Mouse (Mus musculus) MEL (cell line): ENCODE data around the gene Smyd1. TPM values are rescaled to one million over a fixed set of nuclear protein-coding genes. Genes with fewer than 3 reads are reported as not detected.

Experiments used
- DNase-seq: peaks from one replicate; pipeline ENCODE4 v3.0.0; 2011; ENCODE audit warnings: low read depth, low spot score
- H3K27ac ChIP-seq: 2 replicates; pipeline ENCODE4 v1.5.1; 2012; ENCODE audit warnings: low read depth, mild to moderate bottlenecking, control low read depth, low read length, moderate library complexity; ENCODE audit not compliant: control insufficient read depth
- H3K27me3 ChIP-seq, 2 experiments: fragments of 150-350 bp in 1 of 2; sonication (generic) in 1 of 2; 2 replicates each; pipeline ENCODE4 v1.6.1; 2012; ENCODE audit warnings: low read length in 2 of 2, mild to moderate bottlenecking in 2 of 2, improper control_type of control experiment in 1 of 2, moderate library complexity in 1 of 2; ENCODE audit not compliant: insufficient read depth in 2 of 2, control insufficient read depth in 1 of 2
- H3K36me3 ChIP-seq, 2 experiments: 2 replicates each; pipeline ENCODE4 v1.6.1; 2012 to 2014; ENCODE audit warnings: low read length in 2 of 2, improper control_type of control experiment in 1 of 2, inconsistent platforms in 1 of 2, mild to moderate bottlenecking in 1 of 2; ENCODE audit not compliant: insufficient read depth in 2 of 2, control insufficient read depth in 1 of 2
- H3K4me1 ChIP-seq, 2 experiments: fragments of 150-350 bp in 1 of 2; sonication (generic) in 1 of 2; 2 replicates each; pipeline ENCODE4 v1.6.1; 2012; ENCODE audit warnings: low read length in 2 of 2, improper control_type of control experiment in 1 of 2, mild to moderate bottlenecking in 1 of 2; ENCODE audit not compliant: insufficient read depth in 2 of 2, control insufficient read depth in 1 of 2
- H3K4me3 ChIP-seq, 2 experiments: fragments of 150-350 bp in 1 of 2; sonication (generic) in 1 of 2; 2 replicates each; pipeline ENCODE4 v1.5.1; 2012; ENCODE audit warnings: low read depth in 2 of 2, low read length in 2 of 2, mild to moderate bottlenecking in 2 of 2, moderate library complexity in 2 of 2, control low read depth in 1 of 2, improper control_type of control experiment in 1 of 2; ENCODE audit not compliant: control insufficient read depth in 1 of 2, insufficient read depth in 1 of 2
- H3K79me2 ChIP-seq: 2 replicates; pipeline ENCODE4 v1.6.1; 2012; ENCODE audit warnings: mild to moderate bottlenecking, low read length, moderate library complexity; ENCODE audit not compliant: control insufficient read depth, poor library complexity, insufficient read depth
- H3K9ac ChIP-seq: 2 replicates; pipeline ENCODE4 v1.6.1; 2012; ENCODE audit warnings: low read depth, mild to moderate bottlenecking, control low read depth, low read length, moderate library complexity; ENCODE audit not compliant: control insufficient read depth, poor library complexity, severe bottlenecking
- H3K9me3 ChIP-seq: fragments of 150-350 bp; sonication (generic); replicated peaks from 2 replicates; pipeline ENCODE4 v1.6.1; 2012; ENCODE audit warnings: mild to moderate bottlenecking, low read length, improper control_type of control experiment, moderate library complexity; ENCODE audit not compliant: insufficient read depth
- BHLHE40 ChIP-seq: IDR thresholded peaks from 2 replicates; pipeline ENCODE4 v1.6.1; 2012; ENCODE audit warnings: low read depth, mild to moderate bottlenecking, inconsistent platforms, low read length, improper control_type of control experiment, borderline replicate concordance
- E2F4 ChIP-seq: IDR thresholded peaks from 2 replicates; pipeline ENCODE4 v1.6.1; 2011; ENCODE audit warnings: low read depth, low read length, improper control_type of control experiment, borderline replicate concordance
- EP300 ChIP-seq, 2 experiments: IDR thresholded peaks; 2 replicates each; pipeline ENCODE4 v1.6.1; 2011; ENCODE audit warnings: improper control_type of control experiment in 2 of 2, low read length in 2 of 2, low read depth in 1 of 2, mild to moderate bottlenecking in 1 of 2
- ETS1 ChIP-seq: IDR thresholded peaks from 2 replicates; pipeline ENCODE4 v1.6.1; 2012; ENCODE audit warnings: low read depth, mild to moderate bottlenecking, inconsistent platforms, low read length, improper control_type of control experiment, moderate library complexity
- GABPA ChIP-seq: IDR thresholded peaks from 2 replicates; pipeline ENCODE4 v1.6.1; 2012; ENCODE audit warnings: low read depth, mild to moderate bottlenecking, inconsistent platforms, low read length, improper control_type of control experiment, moderate library complexity
- GATA1 ChIP-seq: IDR thresholded peaks from 2 replicates; pipeline ENCODE4 v1.6.1; 2011; ENCODE audit warnings: low read depth, low read length, improper control_type of control experiment
- HCFC1 ChIP-seq: IDR thresholded peaks from 2 replicates; pipeline ENCODE4 v1.6.1; 2012; ENCODE audit warnings: low read depth, mild to moderate bottlenecking, inconsistent platforms, low read length, improper control_type of control experiment, moderate library complexity
- JUND ChIP-seq: IDR thresholded peaks from 2 replicates; pipeline ENCODE4 v1.6.1; 2011; ENCODE audit warnings: low read depth, mild to moderate bottlenecking, improper control_type of control experiment, low read length
- KAT2A ChIP-seq: conservative IDR thresholded peaks from 2 replicates; pipeline ENCODE4 v1.6.1; 2012; ENCODE audit warnings: low read depth, low read length, improper control_type of control experiment, inconsistent platforms
- MAFK ChIP-seq: IDR thresholded peaks from 2 replicates; pipeline ENCODE4 v1.6.1; 2011; ENCODE audit warnings: low read depth, mild to moderate bottlenecking, low read length, improper control_type of control experiment, borderline replicate concordance
- MAX ChIP-seq: IDR thresholded peaks from 2 replicates; pipeline ENCODE4 v1.6.1; 2011; ENCODE audit warnings: low read length, improper control_type of control experiment
- MAZ ChIP-seq: IDR thresholded peaks from 2 replicates; pipeline ENCODE4 v1.6.1; 2012; ENCODE audit warnings: low read depth, mild to moderate bottlenecking, inconsistent platforms, low read length, improper control_type of control experiment
- MEF2A ChIP-seq: IDR thresholded peaks from 2 replicates; pipeline ENCODE4 v1.6.1; 2014; ENCODE audit warnings: low read depth, mild to moderate bottlenecking, inconsistent platforms, low read length, improper control_type of control experiment; ENCODE audit not compliant: poor library complexity, insufficient replicate concordance, severe bottlenecking; ENCODE audit errors: extremely low read depth
- NELFE ChIP-seq: IDR thresholded peaks from 2 replicates; pipeline ENCODE4 v1.6.1; 2011; ENCODE audit warnings: low read depth, low read length, improper control_type of control experiment
- NRF1 ChIP-seq: IDR thresholded peaks from 2 replicates; pipeline ENCODE4 v1.6.1; 2014; ENCODE audit warnings: low read depth, mild to moderate bottlenecking, inconsistent platforms, low read length, improper control_type of control experiment, moderate library complexity; ENCODE audit not compliant: poor library complexity, insufficient read depth, severe bottlenecking
- POLR2A ChIP-seq, 2 experiments: IDR thresholded peaks; 2 replicates each; pipeline ENCODE4 v1.6.1; 2011 to 2012; ENCODE audit warnings: low read length in 2 of 2, mild to moderate bottlenecking in 2 of 2, control low read depth in 1 of 2, improper control_type of control experiment in 1 of 2, low read depth in 1 of 2, moderate library complexity in 1 of 2; ENCODE audit not compliant: control insufficient read depth in 1 of 2, insufficient read depth in 1 of 2, poor library complexity in 1 of 2
- POLR2AphosphoS5 ChIP-seq: IDR thresholded peaks from 2 replicates; pipeline ENCODE4 v1.6.1; 2012; ENCODE audit warnings: low read depth, borderline replicate concordance, mild to moderate bottlenecking, inconsistent platforms, low read length, moderate library complexity, mixed read lengths
- RAD21 ChIP-seq: IDR thresholded peaks from 2 replicates; pipeline ENCODE4 v1.6.1; 2011; ENCODE audit warnings: mild to moderate bottlenecking, low read depth, low read length, improper control_type of control experiment
- RCOR1 ChIP-seq: IDR thresholded peaks from 2 replicates; pipeline ENCODE4 v1.6.1; 2012; ENCODE audit warnings: low read depth, mild to moderate bottlenecking, inconsistent platforms, low read length, improper control_type of control experiment
- SIN3A ChIP-seq: IDR thresholded peaks from 2 replicates; pipeline ENCODE4 v1.6.1; 2012; ENCODE audit warnings: low read length, improper control_type of control experiment, inconsistent platforms
- TCF12 ChIP-seq: IDR thresholded peaks from 2 replicates; pipeline ENCODE4 v1.6.1; 2014; ENCODE audit warnings: low read depth, mild to moderate bottlenecking, inconsistent platforms, low read length, improper control_type of control experiment, moderate library complexity
- UBTF ChIP-seq: IDR thresholded peaks from 2 replicates; pipeline ENCODE4 v1.6.1; 2012; ENCODE audit warnings: low read depth, mild to moderate bottlenecking, inconsistent platforms, low read length, improper control_type of control experiment, moderate library complexity, borderline replicate concordance; ENCODE audit not compliant: insufficient read depth
- USF1 ChIP-seq: IDR thresholded peaks from 2 replicates; pipeline ENCODE4 v1.6.1; 2014; ENCODE audit warnings: low read depth, mild to moderate bottlenecking, inconsistent platforms, low read length, improper control_type of control experiment, moderate library complexity
- USF2 ChIP-seq, 2 experiments: IDR thresholded peaks; 2 replicates each; pipeline ENCODE4 v1.6.1; 2011 to 2012; ENCODE audit warnings: improper control_type of control experiment in 2 of 2, low read length in 2 of 2, borderline replicate concordance in 1 of 2, inconsistent platforms in 1 of 2, low read depth in 1 of 2, mild to moderate bottlenecking in 1 of 2; ENCODE audit not compliant: insufficient read depth in 1 of 2
- ZC3H11A ChIP-seq: IDR thresholded peaks from 2 replicates; pipeline ENCODE4 v1.6.1; 2012; ENCODE audit warnings: low read depth, mild to moderate bottlenecking, inconsistent platforms, low read length, improper control_type of control experiment
- ZKSCAN1 ChIP-seq: IDR thresholded peaks from 2 replicates; pipeline ENCODE4 v1.6.1; 2012; ENCODE audit warnings: low read depth, mild to moderate bottlenecking, inconsistent platforms, low read length, improper control_type of control experiment, moderate library complexity
- ZMIZ1 ChIP-seq: IDR thresholded peaks from 2 replicates; pipeline ENCODE4 v1.6.1; 2012; ENCODE audit warnings: low read depth, mild to moderate bottlenecking, inconsistent platforms, low read length, improper control_type of control experiment, moderate library complexity
- polyA plus RNA-seq, 2 experiments: library from polyadenylated mRNA; stranded (reverse) in 1 of 2; unstranded in 1 of 2; fragments of >175 nt in 1 of 2; fragments of >200 nt in 1 of 2; gene quantifications; 2 replicates each; pipeline versions ENCODE4 v1.2.1 to v1.2.4; 2012; ENCODE audit warnings: low replicate concordance in 2 of 2, low read depth in 1 of 2; ENCODE audit not compliant: insufficient read length in 2 of 2, insufficient read depth in 1 of 2, missing spikeins in 1 of 2
- total RNA-seq: library from RNA; depleted of rRNA; stranded (reverse); fragments of 300-350 nt; gene quantifications from 2 replicates; pipeline ENCODE4 v1.2.3, GENCODE M21; 2012

The Smyd1 gene
- total and polyA plus RNA-seq, 3 experiments = 0.19 TPM; not detected in 2

GRCm38 (mm10) chr6:71197636-71198535 is 124.1 kb downstream of the Smyd1 start:
- Histone ChIP-seq H3K4me1 (peaks cover 0 to 4% of the 10 kb centered on the region in 2 experiments; a peak in 1 of 4 replicates), H3K27me3 (peaks cover 0 to 3% of the 10 kb centered on the region in 2 experiments; a peak in 2 of 4 replicates), H3K4me3 (no peak overlapping the region), H3K79me2 (no peaks in the 10 kb centered on the region), H3K27ac (no peak overlapping the region), H3K9me3 (no peaks in the 10 kb centered on the region), H3K36me3 (no peaks in the 10 kb centered on the region), H3K9ac (no peak overlapping the region)
- peak; percentile 56 for TF ChIP-seq GATA1
- TF ChIP-seq MAZ = no peak
- no peak for TF ChIP-seq MAFK
- no peak for TF ChIP-seq USF2 (IDR thresholded peaks at IDR 0.05; ENCODE audit: borderline replicate concordance in 1 of 2, insufficient read depth in 1 of 2, low read depth in 1 of 2, low read length in 2 of 2)
- TF ChIP-seq POLR2A (IDR thresholded peaks at IDR 0.05; ENCODE audit: control insufficient read depth in 1 of 2, insufficient read depth in 1 of 2, low read depth in 1 of 2, low read length in 2 of 2, poor library complexity in 1 of 2) = no peak
- TF ChIP-seq MEF2A = no peak
- no peak for TF ChIP-seq SIN3A
- TF ChIP-seq ZMIZ1 = no peak
- no peak for TF ChIP-seq ZC3H11A
- TF ChIP-seq ETS1 = 0 out of 2 replicates have a peak, but pooled peaks have one; percentile 19
- peak; percentile 17; the same call in 1 of the 2 replicates for TF ChIP-seq MAX
- TF ChIP-seq POLR2AphosphoS5 = no peak
- 0 out of 4 replicates have a peak, but pooled peaks have one; percentile 11 to 19 for TF ChIP-seq EP300 (IDR thresholded peaks at IDR 0.05; ENCODE audit: low read depth in 1 of 2, low read length in 2 of 2)
- no peak for TF ChIP-seq E2F4
- no peak for TF ChIP-seq JUND
- no peak for TF ChIP-seq KAT2A
- TF ChIP-seq ZKSCAN1 = no peak
- peak; percentile 75 for TF ChIP-seq RCOR1
- no peak for TF ChIP-seq NELFE
- no peak for TF ChIP-seq BHLHE40
- TF ChIP-seq TCF12 = no peak
- TF ChIP-seq RAD21 = no peak
- peak; percentile 51; the same call in 1 of the 2 replicates for TF ChIP-seq USF1
- TF ChIP-seq NRF1 = no peak
- TF ChIP-seq GABPA = no peak
- TF ChIP-seq HCFC1 = no peak
- no peak for TF ChIP-seq UBTF
- DNase-seq = peak; percentile 68
